Mouse (Mus musculus): ENCODE results near the gene Chaf1a. TPM values are rescaled to one million over a fixed set of nuclear protein-coding genes. Genes with fewer than 3 reads are reported as not detected.
"Not testable (repeated sequence)": the region's sequence is repeated elsewhere in the genome, so short reads cannot be mapped to it uniquely, and the experiment has no call there.

Chaf1a gene
- total and polyA plus RNA-seq, 2 experiments from 2014 or later = 4.6 to 5.9 TPM

- Histone ChIP-seq H3K36me3 (ENCODE audit: insufficient read depth) (peaks cover 68% of the 10 kb centered on the region), H3K4me1 (ENCODE audit: insufficient read depth) (no peaks in the 10 kb centered on the region), H3K4me3 (ENCODE audit: low read depth, low read length) (no peak overlapping the region), H3K4me2 (ENCODE audit: low read depth) (no peak overlapping the region), H3K27me3 (ENCODE audit: insufficient read depth, low read length) (no peaks in the 10 kb centered on the region), H3K9ac (no peak overlapping the region), H3K27ac (ENCODE audit: low read depth, low read length) (no peak overlapping the region), H3K9me3 (ENCODE audit: low read length) (no peaks in the 10 kb centered on the region)
- DNase-seq = no peak
- 93% methylated on average over 5 of the region's 5 CpGs for WGBS
- no peak for TF ChIP-seq CTCF (IDR thresholded peaks at IDR 0.05; ENCODE audit: low read depth)
- ATAC-seq = no peak
Measured at GRCm38 (mm10) chr17:56102158-56102557, 61.9 kb downstream of the Chaf1a start.

DNA sequence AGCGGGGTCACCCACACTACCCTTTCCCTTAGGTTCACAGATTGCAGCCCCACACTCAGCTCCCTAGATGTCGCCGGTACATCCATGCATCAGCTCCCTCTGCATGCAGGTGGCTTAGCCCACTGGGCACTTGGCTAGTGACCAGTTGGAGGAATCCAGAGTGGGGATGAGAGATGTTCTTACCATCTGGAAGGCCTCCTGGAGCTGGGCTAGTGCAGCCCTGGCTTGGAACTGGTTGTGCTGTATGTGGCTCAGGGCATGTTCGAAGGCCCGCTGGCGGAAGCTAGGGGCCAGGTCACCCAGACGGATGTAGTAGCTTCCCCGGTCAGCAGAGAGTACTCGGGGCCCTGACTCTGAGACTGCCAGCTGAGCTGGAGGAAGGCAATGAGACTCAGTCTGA, 62.7 kb downstream of the Chaf1a start:
- no peak overlapping the region for H3K4me2 ChIP-seq (ENCODE audit: low read depth)
- DNase-seq (no peak), ATAC-seq (no peak)
- H3K4me3 ChIP-seq (ENCODE audit: low read depth, low read length) = no peak overlapping the region
- H3K27me3 ChIP-seq (ENCODE audit: insufficient read depth, low read length) = no peaks in the 10 kb centered on the region
- H3K4me1 ChIP-seq (ENCODE audit: insufficient read depth) = no peaks in the 10 kb centered on the region
- no peak overlapping the region for H3K9ac ChIP-seq
- H3K36me3 ChIP-seq (ENCODE audit: insufficient read depth) = peaks cover 60% of the 10 kb centered on the region
- H3K27ac ChIP-seq (ENCODE audit: low read depth, low read length) = no peak overlapping the region
- no peaks in the 10 kb centered on the region for H3K9me3 ChIP-seq (ENCODE audit: low read length)
- WGBS = 96% methylated on average over 9 of the region's 9 CpGs
- no peak for TF ChIP-seq CTCF (IDR thresholded peaks at IDR 0.05; ENCODE audit: low read depth)

DNA sequence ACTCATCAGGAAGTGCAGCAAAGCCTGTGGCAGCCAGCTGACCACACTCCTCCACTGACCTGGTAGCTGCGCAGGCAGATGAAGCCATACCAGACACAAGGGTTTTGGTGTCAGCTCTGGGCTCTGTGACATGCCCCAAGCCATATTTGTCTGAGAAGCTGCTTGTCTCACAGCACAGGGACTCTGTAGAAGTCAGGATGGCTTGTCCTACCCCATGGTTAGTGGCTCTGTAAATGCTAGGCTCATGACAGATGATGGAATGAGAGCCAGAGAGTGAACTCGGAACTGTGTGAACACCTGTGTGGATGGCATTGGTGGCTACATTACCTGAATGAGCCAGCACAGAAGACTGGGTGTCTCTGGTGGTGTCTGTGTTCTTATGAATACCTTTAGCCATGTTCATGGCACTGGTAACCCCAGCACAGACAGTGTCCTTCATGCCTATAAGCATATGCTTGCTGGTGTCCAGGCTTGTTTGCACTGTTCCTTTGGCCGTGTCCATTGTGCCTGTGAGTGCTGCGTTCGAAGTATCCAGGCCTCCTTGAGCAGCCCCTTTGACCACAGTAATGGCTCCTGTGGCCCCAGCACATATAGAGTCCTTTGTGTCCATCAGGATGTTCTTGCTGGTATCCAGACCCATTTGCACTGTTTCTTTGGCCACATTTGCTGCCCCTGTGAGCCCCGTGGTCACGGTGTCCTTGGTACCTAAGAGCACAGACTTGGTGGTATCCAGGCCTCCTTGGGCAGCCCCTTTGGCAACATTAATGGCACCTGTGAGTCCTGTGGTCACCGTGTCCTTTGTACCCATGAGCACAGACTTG, 63.4 kb downstream of the Chaf1a start:
- ATAC-seq = no peak
- H3K36me3 ChIP-seq (ENCODE audit: insufficient read depth) = peaks cover 56% of the 10 kb centered on the region
- H3K27ac ChIP-seq (ENCODE audit: low read depth, low read length) = no peak overlapping the region

DNA sequence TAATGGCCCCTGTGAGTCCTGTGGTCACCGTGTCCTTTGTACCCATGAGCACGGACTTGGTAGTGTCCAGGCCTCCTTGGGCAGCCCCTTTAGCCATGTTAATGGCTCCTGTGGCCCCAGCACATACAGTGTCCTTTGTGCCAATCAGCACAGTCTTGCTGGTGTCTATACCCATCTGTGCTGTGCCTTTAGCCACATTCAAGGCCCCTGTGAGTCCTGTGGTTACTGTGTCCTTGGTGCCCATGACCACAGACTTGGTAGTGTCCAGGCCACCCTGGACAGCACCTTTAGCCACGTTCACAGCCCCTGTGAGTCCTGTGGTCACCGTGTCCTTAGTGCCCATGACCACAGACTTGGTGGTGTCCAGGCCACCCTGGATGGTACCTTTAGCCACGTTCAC, 64.6 kb downstream of the Chaf1a start:
- H3K9ac ChIP-seq; H3K27ac ChIP-seq (ENCODE audit: low read depth, low read length); H3K4me3 ChIP-seq (ENCODE audit: low read depth, low read length); ATAC-seq; H3K27me3 ChIP-seq (ENCODE audit: insufficient read depth, low read length); H3K4me2 ChIP-seq (ENCODE audit: low read depth); DNase-seq; H3K9me3 ChIP-seq (ENCODE audit: low read length); H3K4me1 ChIP-seq (ENCODE audit: insufficient read depth): not testable (repeated sequence)
- peaks cover 47% of the 10 kb centered on the region for H3K36me3 ChIP-seq (ENCODE audit: insufficient read depth)
- 96% methylated on average over 2 of the region's 5 CpGs for WGBS

More for the DNA sequence above, 63.4 kb downstream of the Chaf1a start:
- no peaks in the 10 kb centered on the region for H3K9me3 ChIP-seq (ENCODE audit: low read length)
- no peak overlapping the region for H3K4me3 ChIP-seq (ENCODE audit: low read depth, low read length)
- no peaks in the 10 kb centered on the region for H3K4me1 ChIP-seq (ENCODE audit: insufficient read depth)
- H3K27me3 ChIP-seq (ENCODE audit: insufficient read depth, low read length) = no peaks in the 10 kb centered on the region
- H3K9ac ChIP-seq = no peak overlapping the region
- H3K4me2 ChIP-seq (ENCODE audit: low read depth) = no peak overlapping the region
- DNase-seq = no peak
- WGBS = 96% methylated on average over 8 of the region's 8 CpGs
- TF ChIP-seq CTCF (IDR thresholded peaks at IDR 0.05; ENCODE audit: low read depth) = no peak

GRCm38 (mm10) chr17:56106436-56106835, 66.2 kb downstream of the Chaf1a start:
- not testable (repeated sequence) for H3K27ac ChIP-seq (ENCODE audit: low read depth, low read length); H3K9me3 ChIP-seq (ENCODE audit: low read length)
- 96% methylated on average over 4 of the region's 4 CpGs for WGBS

GRCm38 (mm10) chr17:56106981-56107380, 66.7 kb downstream of the Chaf1a start:
- Histone ChIP-seq H3K9me3 (ENCODE audit: low read length) (no peaks in the 10 kb centered on the region), H3K27ac (ENCODE audit: low read depth, low read length) (no peak overlapping the region), H3K4me2 (ENCODE audit: low read depth) (no peak overlapping the region), H3K4me1 (ENCODE audit: insufficient read depth) (no peaks in the 10 kb centered on the region), H3K27me3 (ENCODE audit: insufficient read depth, low read length) (no peaks in the 10 kb centered on the region), H3K4me3 (ENCODE audit: low read depth, low read length) (no peak overlapping the region), H3K36me3 (ENCODE audit: insufficient read depth) (peaks cover 25% of the 10 kb centered on the region), H3K9ac (no peak overlapping the region)
- WGBS = 78% methylated on average over 4 of the region's 4 CpGs
- no peak for TF ChIP-seq CTCF (IDR thresholded peaks at IDR 0.05; ENCODE audit: low read depth)
- DNase-seq (no peak), ATAC-seq (no peak)

More at GRCm38 (mm10) chr17:56106436-56106835, 66.2 kb downstream of the Chaf1a start:
- H3K4me2 ChIP-seq (ENCODE audit: low read depth); H3K4me1 ChIP-seq (ENCODE audit: insufficient read depth); H3K9ac ChIP-seq; ATAC-seq; H3K4me3 ChIP-seq (ENCODE audit: low read depth, low read length); H3K27me3 ChIP-seq (ENCODE audit: insufficient read depth, low read length); DNase-seq: not testable (repeated sequence)
- H3K36me3 ChIP-seq (ENCODE audit: insufficient read depth) = peaks cover 31% of the 10 kb centered on the region

GRCm38 (mm10) chr17:56107736-56108135, 67.5 kb downstream of the Chaf1a start:
- Histone ChIP-seq H3K4me1 (ENCODE audit: insufficient read depth) (no peaks in the 10 kb centered on the region), H3K4me2 (ENCODE audit: low read depth) (no peak overlapping the region), H3K27ac (ENCODE audit: low read depth, low read length) (no peak overlapping the region), H3K9me3 (ENCODE audit: low read length) (no peaks in the 10 kb centered on the region), H3K27me3 (ENCODE audit: insufficient read depth, low read length) (no peaks in the 10 kb centered on the region), H3K36me3 (ENCODE audit: insufficient read depth) (peaks cover 18% of the 10 kb centered on the region), H3K9ac (no peak overlapping the region), H3K4me3 (ENCODE audit: low read depth, low read length) (no peak overlapping the region)
- ATAC-seq = no peak
- no peak for TF ChIP-seq CTCF (IDR thresholded peaks at IDR 0.05; ENCODE audit: low read depth)
- DNase-seq = no peak
- WGBS = 78% methylated on average over 2 of the region's 2 CpGs
